Mouse (Mus musculus): Measurements from ENCODE around the gene Garem2. TPM values are rescaled to one million over a fixed set of nuclear protein-coding genes. Genes with fewer than 3 reads are reported as not detected.
"Not testable (repeated sequence)": the region's sequence is repeated elsewhere in the genome, so short reads cannot be mapped to it uniquely, and the experiment has no call there.

Garem2 gene
- polyA plus RNA-seq (2014; fragmentation: Nextera tagmentation; extraction: Ambion mirVana): 14.3 and 17.2 TPM in 2 replicates

DNA sequence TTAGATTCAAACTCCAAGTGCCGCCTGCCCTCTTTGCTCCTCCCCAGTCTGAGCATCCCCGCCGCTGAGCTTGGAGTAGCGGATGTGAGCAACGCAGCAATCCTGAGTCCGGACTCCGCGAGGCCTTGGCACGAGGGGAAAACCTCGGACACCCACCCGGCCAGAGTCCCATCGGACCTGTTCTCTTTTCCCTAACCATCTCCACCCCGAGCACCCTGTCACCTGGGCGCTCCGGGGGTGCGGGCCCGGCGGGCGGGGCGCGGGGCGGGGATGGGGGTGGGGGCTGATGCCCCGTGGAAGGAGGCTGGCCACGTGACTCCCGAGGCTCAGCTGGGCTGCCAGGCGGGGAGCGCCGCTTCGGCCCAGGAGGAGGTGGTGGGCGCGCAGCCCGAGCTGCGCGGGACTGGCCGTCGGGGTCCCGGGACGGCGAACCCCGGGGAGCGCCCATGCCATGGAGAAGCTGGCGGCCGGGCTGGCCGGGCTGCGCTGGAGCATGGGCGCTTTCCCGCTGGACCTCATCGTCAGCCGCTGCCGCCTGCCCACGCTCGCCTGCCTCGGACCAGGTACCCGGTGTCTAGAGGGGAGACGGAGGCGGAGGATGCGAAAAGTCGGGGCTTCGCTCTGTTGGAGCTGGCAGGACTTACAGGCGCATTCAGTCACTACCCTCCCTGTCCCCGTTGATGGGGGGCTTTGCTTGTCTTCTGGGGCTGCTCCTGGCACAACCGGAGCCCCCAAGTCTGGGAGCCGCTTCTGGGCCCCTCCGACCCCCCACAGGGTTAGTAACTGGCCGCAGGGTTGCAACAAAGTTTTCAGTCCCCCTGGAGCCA is at the start of gene Garem2:
Gene Garem2 (plus strand): TSS at position 321 of the 827 bp plus-strand sequence.
- H3K4me3 ChIP-seq (replicated peaks; ENCODE audit: low read depth, low read length): peak within 1 kb of the TSS; percentile 66
- no peaks in the 10 kb centered on the region for H3K36me3 ChIP-seq (ENCODE audit: control insufficient read depth, insufficient read depth, low read length)
- peak within 1 kb of the TSS; percentile 78 for H3K9ac ChIP-seq (replicated peaks; ENCODE audit: low read length)
- peak; percentile 56 for ATAC-seq (ENCODE audit: low FRiP score, low TSS enrichment)
- H3K9me3 ChIP-seq (ENCODE audit: control insufficient read depth, low read length): no peaks in the 10 kb centered on the region
- peak within 1 kb of the TSS; percentile 83 for H3K27ac ChIP-seq (replicated peaks; ENCODE audit: low read depth, low read length)
- peaks cover 30% of the 10 kb centered on the region for H3K4me1 ChIP-seq (ENCODE audit: control insufficient read depth, insufficient read depth, low read length)
- H3K27me3 ChIP-seq (ENCODE audit: control insufficient read depth, insufficient read depth, low read length): no peaks in the 10 kb centered on the region
- WGBS: under 1% methylated on average over 65 of the region's 65 CpGs
- peak within 1 kb of the TSS; percentile 96 for H3K4me2 ChIP-seq (ENCODE audit: low read length)
- peak; percentile 78 for DNase-seq

- ATAC-seq (ENCODE audit: low FRiP score, low TSS enrichment): no peak
Observed at GRCm38 (mm10) chr5:30058216-30058731, 46.7 kb upstream of the Garem2 start.

GRCm38 (mm10) chr5:30059607-30060006 is 45.4 kb upstream of the Garem2 start:
- not testable (repeated sequence) for H3K27me3 ChIP-seq (ENCODE audit: control insufficient read depth, insufficient read depth, low read length); DNase-seq; H3K27ac ChIP-seq (replicated peaks; ENCODE audit: low read depth, low read length); H3K4me2 ChIP-seq (ENCODE audit: low read length); H3K9me3 ChIP-seq (ENCODE audit: control insufficient read depth, low read length); H3K9ac ChIP-seq (replicated peaks; ENCODE audit: low read length); ATAC-seq (ENCODE audit: low FRiP score, low TSS enrichment); H3K4me3 ChIP-seq (replicated peaks; ENCODE audit: low read depth, low read length); H3K4me1 ChIP-seq (ENCODE audit: control insufficient read depth, insufficient read depth, low read length)
- WGBS: 61% methylated on average over 5 of the region's 5 CpGs
- peaks cover 32% of the 10 kb centered on the region for H3K36me3 ChIP-seq (ENCODE audit: control insufficient read depth, insufficient read depth, low read length)

More at GRCm38 (mm10) chr5:30058216-30058731, 46.7 kb upstream of the Garem2 start:
- Histone ChIP-seq H3K36me3 (ENCODE audit: control insufficient read depth, insufficient read depth, low read length) (peaks cover 25% of the 10 kb centered on the region), H3K9ac (replicated peaks; ENCODE audit: low read length) (no peak overlapping the region), H3K9me3 (ENCODE audit: control insufficient read depth, low read length) (no peaks in the 10 kb centered on the region), H3K4me3 (replicated peaks; ENCODE audit: low read depth, low read length) (no peak overlapping the region), H3K4me1 (ENCODE audit: control insufficient read depth, insufficient read depth, low read length) (no peaks in the 10 kb centered on the region), H3K4me2 (ENCODE audit: low read length) (no peak overlapping the region), H3K27me3 (ENCODE audit: control insufficient read depth, insufficient read depth, low read length) (no peaks in the 10 kb centered on the region), H3K27ac (replicated peaks; ENCODE audit: low read depth, low read length) (no peak overlapping the region)
- 47% methylated on average over 6 of the region's 6 CpGs for WGBS
- no peak for DNase-seq

- H3K27me3 ChIP-seq (ENCODE audit: control insufficient read depth, insufficient read depth, low read length): no peaks in the 10 kb centered on the region
- no peak overlapping the region for H3K9ac ChIP-seq (replicated peaks; ENCODE audit: low read length)
- H3K4me2 ChIP-seq (ENCODE audit: low read length): no peak overlapping the region
- no peak for DNase-seq
- H3K4me1 ChIP-seq (ENCODE audit: control insufficient read depth, insufficient read depth, low read length): no peaks in the 10 kb centered on the region
- H3K4me3 ChIP-seq (replicated peaks; ENCODE audit: low read depth, low read length): no peak overlapping the region
- no peak for ATAC-seq (ENCODE audit: low FRiP score, low TSS enrichment)
- no peak overlapping the region for H3K27ac ChIP-seq (replicated peaks; ENCODE audit: low read depth, low read length)
- H3K9me3 ChIP-seq (ENCODE audit: control insufficient read depth, low read length): no peaks in the 10 kb centered on the region
- WGBS: 82% methylated on average over 6 of the region's 6 CpGs
- H3K36me3 ChIP-seq (ENCODE audit: control insufficient read depth, insufficient read depth, low read length): peaks cover 42% of the 10 kb centered on the region
Observed at GRCm38 (mm10) chr5:30067726-30068125, 37.2 kb upstream of the Garem2 start.

DNA sequence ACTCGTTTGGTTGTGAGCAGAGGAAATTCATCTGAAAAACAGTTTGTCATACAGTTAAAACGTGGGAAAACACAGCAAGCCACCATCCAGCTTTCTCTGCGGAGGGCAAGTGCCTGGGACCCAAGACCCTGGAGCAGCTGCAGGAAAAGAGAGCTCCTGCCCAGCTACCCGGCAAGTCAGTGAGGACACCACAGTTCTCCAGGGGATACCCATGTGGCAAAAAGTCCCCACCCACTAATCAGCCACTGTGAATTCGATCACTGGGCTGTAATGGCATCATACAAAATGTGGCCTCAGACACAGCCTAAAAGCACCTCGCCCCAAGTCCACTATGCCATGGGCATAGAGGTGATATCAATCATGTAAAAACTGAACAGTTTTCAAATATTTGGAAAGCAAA is 33.3 kb upstream of the Garem2 start:
- H3K4me3 ChIP-seq (replicated peaks; ENCODE audit: low read depth, low read length): no peak overlapping the region
- no peak overlapping the region for H3K27ac ChIP-seq (replicated peaks; ENCODE audit: low read depth, low read length)
- H3K36me3 ChIP-seq (ENCODE audit: control insufficient read depth, insufficient read depth, low read length): peaks cover 28% of the 10 kb centered on the region
- no peaks in the 10 kb centered on the region for H3K9me3 ChIP-seq (ENCODE audit: control insufficient read depth, low read length)
- no peaks in the 10 kb centered on the region for H3K27me3 ChIP-seq (ENCODE audit: control insufficient read depth, insufficient read depth, low read length)
- H3K4me2 ChIP-seq (ENCODE audit: low read length): no peak overlapping the region
- H3K9ac ChIP-seq (replicated peaks; ENCODE audit: low read length): no peak overlapping the region; the same call in 1 of the 2 replicates
- 85% methylated on average over 6 of the region's 6 CpGs for WGBS
- ATAC-seq (ENCODE audit: low FRiP score, low TSS enrichment) (no peak), DNase-seq (no peak)
- H3K4me1 ChIP-seq (ENCODE audit: control insufficient read depth, insufficient read depth, low read length): no peaks in the 10 kb centered on the region

DNA sequence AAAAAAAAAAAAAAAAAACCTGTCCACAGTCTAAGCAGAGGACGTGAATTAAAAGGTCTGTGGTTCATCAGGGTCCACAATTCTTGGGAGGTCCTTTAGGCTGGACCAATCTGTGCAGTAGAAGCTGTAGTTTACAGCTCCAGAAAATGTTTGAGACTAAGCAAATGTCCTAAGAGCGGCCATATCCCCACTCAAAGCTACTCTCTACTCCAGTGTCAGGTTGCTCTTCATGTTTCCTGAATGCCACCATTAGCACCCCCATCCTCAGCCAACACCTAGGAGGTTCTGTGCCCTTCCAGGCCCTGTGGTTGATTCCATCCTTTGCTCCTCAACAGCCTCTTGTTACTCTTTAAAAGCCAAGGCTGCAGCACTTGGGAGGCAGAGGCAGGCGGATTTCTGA is 32.6 kb upstream of the Garem2 start:
- Histone ChIP-seq H3K4me3 (replicated peaks; ENCODE audit: low read depth, low read length) (peak overlapping the region; percentile 61), H3K27ac (replicated peaks; ENCODE audit: low read depth, low read length) (no peak overlapping the region), H3K4me1 (ENCODE audit: control insufficient read depth, insufficient read depth, low read length) (no peaks in the 10 kb centered on the region), H3K9ac (replicated peaks; ENCODE audit: low read length) (peak overlapping the region; percentile 64; the same call in 1 of the 2 replicates), H3K9me3 (ENCODE audit: control insufficient read depth, low read length) (no peaks in the 10 kb centered on the region), H3K27me3 (ENCODE audit: control insufficient read depth, insufficient read depth, low read length) (no peaks in the 10 kb centered on the region), H3K36me3 (ENCODE audit: control insufficient read depth, insufficient read depth, low read length) (peaks cover 25% of the 10 kb centered on the region), H3K4me2 (ENCODE audit: low read length) (peak overlapping the region; percentile 59)
- ATAC-seq (ENCODE audit: low FRiP score, low TSS enrichment) (no peak), DNase-seq (no peak)
- 65% methylated on average over 3 of the region's 3 CpGs for WGBS

GRCm38 (mm10) chr5:30072825-30073821 is 31.8 kb upstream of the Garem2 start, which contains the start of gene Tyms:
Tyms (minus strand) TSS chr5:30073617.
- DNase-seq: peak; percentile 90
- Histone ChIP-seq H3K9me3 (ENCODE audit: control insufficient read depth, low read length) (no peaks in the 10 kb centered on the region), H3K4me1 (ENCODE audit: control insufficient read depth, insufficient read depth, low read length) (no peaks in the 10 kb centered on the region), H3K4me3 (replicated peaks; ENCODE audit: low read depth, low read length) (peak within 1 kb of the TSS; percentile 61), H3K36me3 (ENCODE audit: control insufficient read depth, insufficient read depth, low read length) (peaks cover 17% of the 10 kb centered on the region), H3K27me3 (ENCODE audit: control insufficient read depth, insufficient read depth, low read length) (no peaks in the 10 kb centered on the region), H3K9ac (replicated peaks; ENCODE audit: low read length) (peak within 1 kb of the TSS; percentile 64), H3K27ac (replicated peaks; ENCODE audit: low read depth, low read length) (peak within 1 kb of the TSS; percentile 60), H3K4me2 (ENCODE audit: low read length) (peak within 1 kb of the TSS; percentile 59)
- 2% methylated on average over 45 of the region's 45 CpGs for WGBS
- ATAC-seq (ENCODE audit: low FRiP score, low TSS enrichment): peak; percentile 78; the same call in 1 of the 2 replicates

DNA sequence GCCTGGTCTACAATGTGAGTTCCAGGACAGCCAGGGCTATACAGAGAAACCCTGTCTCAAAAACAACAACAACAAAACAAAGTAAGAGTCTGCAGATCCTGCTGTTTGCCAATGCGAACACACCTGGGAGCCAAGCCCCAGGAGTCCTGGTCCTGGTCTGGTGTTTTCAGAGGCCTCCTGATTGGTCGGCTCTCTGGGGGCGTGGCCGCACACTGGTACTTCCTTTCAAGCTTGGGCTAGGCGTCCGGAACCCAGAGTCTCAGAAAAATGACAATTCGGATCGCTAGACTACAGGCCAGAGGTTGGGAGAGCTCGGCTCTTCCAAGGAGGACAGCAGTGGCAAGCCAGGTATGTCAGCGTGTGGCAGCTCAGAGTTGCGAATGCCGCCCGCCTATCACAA is 12.3 kb upstream of the Garem2 start:
- Histone ChIP-seq H3K9me3 (ENCODE audit: control insufficient read depth, low read length) (no peaks in the 10 kb centered on the region), H3K4me3 (replicated peaks; ENCODE audit: low read depth, low read length) (no peak overlapping the region), H3K36me3 (ENCODE audit: control insufficient read depth, insufficient read depth, low read length) (no peaks in the 10 kb centered on the region), H3K27ac (replicated peaks; ENCODE audit: low read depth, low read length) (no peak overlapping the region), H3K9ac (replicated peaks; ENCODE audit: low read length) (no peak overlapping the region), H3K4me2 (ENCODE audit: low read length) (no peak overlapping the region), H3K27me3 (ENCODE audit: control insufficient read depth, insufficient read depth, low read length) (no peaks in the 10 kb centered on the region), H3K4me1 (ENCODE audit: control insufficient read depth, insufficient read depth, low read length) (no peaks in the 10 kb centered on the region)
- ATAC-seq (ENCODE audit: low FRiP score, low TSS enrichment): no peak
- WGBS: 73% methylated on average over 13 of the region's 13 CpGs
- no peak for DNase-seq
